Mouse (Mus musculus) small intestine, adult 2 months (tissue): ENCODE measurements around the gene Tmem82.

ENCODE experiments used
- CTCF ChIP-seq: fragments of 200-500 bp; IDR thresholded peaks from 2 replicates; pipeline ENCODE4 v1.5.1; 2012; ENCODE audit warnings: low read depth, mild to moderate bottlenecking, control low read depth, inconsistent platforms, low read length, moderate library complexity, mixed read lengths; ENCODE audit not compliant: insufficient replicate concordance, insufficient read length; ENCODE audit errors: extremely low read depth
- POLR2A ChIP-seq: fragments of 200-500 bp; IDR thresholded peaks from 2 replicates; pipeline ENCODE4 v1.6.1; 2012; ENCODE audit warnings: low read depth, mild to moderate bottlenecking, control low read depth, inconsistent platforms, low read length, moderate library complexity

DNA sequence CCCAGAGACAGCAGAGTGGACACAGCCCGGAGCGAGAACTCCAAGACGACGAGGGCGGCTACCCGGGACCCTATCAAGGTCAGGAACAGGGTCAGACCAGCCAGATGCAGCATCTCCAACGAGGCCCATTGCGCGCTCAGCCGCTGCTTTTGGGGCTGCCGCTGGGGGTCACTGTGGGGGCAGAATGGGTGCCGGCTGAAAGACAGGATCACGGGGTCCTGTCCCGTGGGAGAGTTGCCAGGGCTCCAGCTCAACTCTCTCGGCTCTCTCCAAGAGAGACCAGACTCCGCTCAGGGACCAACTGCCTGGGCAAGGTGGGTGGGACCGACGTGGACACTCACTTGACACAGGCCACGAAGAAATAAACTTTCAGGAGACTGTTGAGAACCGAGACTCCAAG is 1.1 kb downstream of the Tmem82 start:
- TF ChIP-seq POLR2A: no peak
- TF ChIP-seq CTCF: peak; percentile 61; the same call in 1 of the 2 replicates
